Mouse (Mus musculus) bone marrow, adult 2 months (tissue): ENCODE results near the gene Cotl1.

Experiments used
- CTCF ChIP-seq: fragments of 200-500 bp; IDR thresholded peaks from 2 replicates; pipeline ENCODE4 v1.5.1; 2011; ENCODE audit warnings: low read length, control low read depth; ENCODE audit not compliant: control insufficient read depth, insufficient read depth
- POLR2A ChIP-seq: fragments of 200-500 bp; IDR thresholded peaks from 2 replicates; pipeline ENCODE4 v1.6.1; 2011; ENCODE audit warnings: low read depth, mild to moderate bottlenecking, control low read depth, low read length, borderline replicate concordance; ENCODE audit not compliant: control insufficient read depth

DNA sequence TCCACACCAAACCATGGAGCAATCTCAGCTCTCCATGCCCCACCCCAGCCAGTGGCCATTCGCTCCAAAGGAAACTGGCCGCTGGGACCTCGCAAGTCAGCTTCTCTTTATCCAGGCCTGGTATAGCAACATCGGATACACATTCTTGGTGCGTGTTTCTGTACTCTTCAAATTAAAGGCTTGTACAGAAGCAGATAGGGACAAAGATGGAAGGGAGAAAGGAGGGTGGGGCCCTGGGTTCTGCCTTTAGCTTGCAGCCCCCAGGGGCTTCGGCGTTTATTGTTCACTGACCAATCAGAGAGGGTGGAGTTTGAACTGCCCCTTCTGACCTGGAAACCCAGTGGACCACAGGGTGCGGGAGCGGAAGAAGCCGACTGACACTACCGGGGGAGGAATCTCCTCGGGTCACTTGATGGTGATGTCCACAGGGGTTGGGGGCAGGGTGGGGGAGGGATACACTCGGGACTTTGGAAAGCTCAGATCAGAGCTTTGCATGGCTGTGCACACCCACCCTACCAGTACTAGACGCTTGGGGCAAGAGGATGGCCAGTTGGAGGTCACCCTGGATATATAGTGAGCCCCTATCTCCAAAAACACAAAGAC is 824 bp downstream of the Cotl1 start:
- TF ChIP-seq CTCF (no peak), POLR2A (no peak)
